Mouse (Mus musculus): ENCODE results near the gene Sox5.

Gene Sox5

GRCm38 (mm10) chr6:143787360-143787759, 994.4 kb downstream of the Sox5 start:
- DNase-seq (ENCODE audit: low read depth, low spot score): no peak

- no peak for DNase-seq (ENCODE audit: low read depth, low spot score)
These were observed 996.1 kb downstream of the Sox5 start for GRCm38 (mm10) chr6:143785685-143786084.

Data from ES-CJ7 (cell line).